Mouse (Mus musculus) heart, embryonic 14.5 days (tissue): ENCODE data around the gene Gm10197. TPM values are rescaled to one million over a fixed set of nuclear protein-coding genes. Genes with fewer than 3 reads are reported as not detected.

Experiments used
- ATAC-seq: fragments of 200-750 bp; cut with Nextera tagmentation; 2 replicates; pipeline ENCODE4 v1.8.0; 2017; ENCODE audit warnings: low read depth, moderate TSS enrichment; ENCODE audit not compliant: insufficient number of reproducible peaks, insufficient read depth, low FRiP score
- H3K27ac ChIP-seq, 2 experiments: fragments of 200-500 bp in 1 of 2; fragments of 300-500 bp in 1 of 2; sonication (generic) in 1 of 2; replicated peaks in 1 of 2; 2 replicates each; pipeline ENCODE4 v1.5.1; 2012 to 2014; ENCODE audit warnings: low read depth in 2 of 2, low read length in 2 of 2, control low read depth in 1 of 2, mild to moderate bottlenecking in 1 of 2, mixed read lengths in 1 of 2; ENCODE audit not compliant: control insufficient read depth in 1 of 2, insufficient read depth in 1 of 2
- H3K27me3 ChIP-seq: fragments of 300-500 bp; sonication (generic); 2 replicates; pipeline ENCODE4 v1.6.1; 2014; ENCODE audit warnings: mild to moderate bottlenecking, low read length, control low read depth; ENCODE audit not compliant: control insufficient read depth, insufficient read depth
- H3K36me3 ChIP-seq: fragments of 300-500 bp; sonication (generic); 2 replicates; pipeline ENCODE4 v1.6.1; 2014; ENCODE audit warnings: mild to moderate bottlenecking, control low read depth, low read length, mixed read lengths; ENCODE audit not compliant: control insufficient read depth, insufficient read depth
- H3K4me1 ChIP-seq, 2 experiments: fragments of 200-500 bp in 1 of 2; fragments of 300-500 bp in 1 of 2; sonication (generic) in 1 of 2; 2 replicates each; pipeline ENCODE4 v1.6.1; 2012 to 2014; ENCODE audit warnings: low read length in 2 of 2, control low read depth in 1 of 2, mixed read lengths in 1 of 2; ENCODE audit not compliant: control insufficient read depth in 2 of 2, insufficient read depth in 2 of 2
- H3K4me2 ChIP-seq: fragments of 300-500 bp; sonication (generic); 2 replicates; pipeline ENCODE4 v1.6.1; 2014; ENCODE audit warnings: mild to moderate bottlenecking, low read length
- H3K4me3 ChIP-seq, 2 experiments: fragments of 200-500 bp in 1 of 2; fragments of 300-500 bp in 1 of 2; sonication (generic) in 1 of 2; 2 replicates each; pipeline ENCODE4 v1.5.1; 2012 to 2014; ENCODE audit warnings: low read length in 2 of 2, mild to moderate bottlenecking in 2 of 2, control low read depth in 1 of 2, low read depth in 1 of 2, moderate library complexity in 1 of 2; ENCODE audit not compliant: control insufficient read depth in 1 of 2, insufficient read depth in 1 of 2
- H3K9ac ChIP-seq: fragments of 300-500 bp; sonication (generic); 2 replicates; pipeline ENCODE4 v1.6.1; 2014; ENCODE audit warnings: mild to moderate bottlenecking, low read length
- H3K9me3 ChIP-seq: fragments of 300-500 bp; sonication (generic); 2 replicates; pipeline ENCODE4 v1.6.1; 2016; ENCODE audit warnings: low read length, control low read depth; ENCODE audit not compliant: control insufficient read depth
- WGBS: fragments of 180-500 bp; shearing (Covaris S2); extraction: QIAGEN DNeasy Blood & Tissue Kit; methylation state at CpG from one replicate; pipeline ENCODE4 v1.1.7; 2014; 5-methylcytosine and 5-hydroxymethylcytosine counted together
- polyA plus RNA-seq: library from polyadenylated mRNA; unstranded; fragments of >200 nt; fragmentation: Nextera tagmentation; extraction: Ambion mirVana; gene quantifications from 2 replicates; pipeline ENCODE4 v1.2.1, GENCODE M21; 2014

The Gm10197 gene
- polyA plus RNA-seq, 1 experiment from 2014 or later, result not detected

DNA sequence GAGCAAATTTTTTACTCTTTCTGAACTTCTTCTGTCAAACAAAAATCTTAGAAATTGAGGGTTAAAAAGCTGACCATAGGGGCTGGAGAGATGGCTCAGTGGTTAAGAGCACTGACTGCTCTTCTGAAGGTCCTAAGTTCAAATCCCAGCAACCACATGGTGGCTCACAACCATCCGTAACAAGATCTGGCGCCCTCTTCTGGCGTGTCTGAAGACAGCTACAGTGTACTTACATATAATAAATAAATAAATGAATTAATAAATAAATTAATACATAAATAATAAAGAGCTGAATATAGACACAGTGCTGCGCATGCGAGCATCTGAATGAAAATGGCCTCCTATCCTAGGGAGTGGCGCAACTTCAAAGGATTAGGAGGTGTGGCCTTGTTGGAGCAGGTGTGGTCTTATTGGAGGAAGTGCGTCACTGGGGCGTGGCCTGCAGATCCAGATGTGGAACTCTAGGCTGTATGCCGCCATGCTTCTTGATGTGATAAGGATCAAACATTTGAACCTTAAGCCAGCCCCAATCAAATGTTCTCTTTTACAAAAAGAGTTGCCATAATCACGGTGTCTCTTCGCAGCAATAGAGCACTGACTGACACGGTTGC lies 49.0 kb downstream of the Gm10197 start:
- Histone ChIP-seq H3K27ac (no peak overlapping the region), H3K27me3 (no peaks in the 10 kb centered on the region), H3K9ac (no peak overlapping the region), H3K36me3 (no peaks in the 10 kb centered on the region), H3K4me3 (no peak overlapping the region), H3K4me1 (peaks cover 26 to 45% of the 10 kb centered on the region in 2 experiments), H3K4me2 (no peak overlapping the region), H3K9me3 (no peaks in the 10 kb centered on the region)
- 91% methylated on average over 12 of the region's 12 CpGs for WGBS
- no peak for ATAC-seq

Other genes with a start within 250 kb of the Gm10197 start
- gene Add3, start 231.3 kb downstream of the Gm10197 start, polyA plus RNA-seq, result 129 and 134 TPM in 2 replicates
- gene Mxi1, start 61.2 kb downstream of the Gm10197 start, polyA plus RNA-seq, result 46.0 and 49.7 TPM in 2 replicates
- gene Smndc1, start 18.8 kb upstream of the Gm10197 start, polyA plus RNA-seq, result 31.5 and 32.7 TPM in 2 replicates
- gene Dusp5, start 157.3 kb upstream of the Gm10197 start, polyA plus RNA-seq, result 6.7 and 7.4 TPM in 2 replicates
- 276 and 280 TPM in 2 replicates for gene Nutf2-ps1, start 217.3 kb upstream of the Gm10197 start, polyA plus RNA-seq
- 37.0 and 38.5 TPM in 2 replicates for gene Smc3, start 228.6 kb upstream of the Gm10197 start, polyA plus RNA-seq